Mouse (Mus musculus) kidney, adult 2 months (tissue): ENCODE measurements at regions not wholly inside any gene's neighbourhood (a gene's known extent, or its start where the extent isn't known, plus 50 kb on each side); places are given as distances from the start of the nearest gene placed in this dataset.

Experiments used
- CTCF ChIP-seq: fragments of 200-500 bp; conservative IDR thresholded peaks from 2 replicates; pipeline ENCODE4 v1.5.1; 2011; ENCODE audit warnings: low read depth, mild to moderate bottlenecking, control low read depth, low read length, moderate library complexity, mixed read lengths; ENCODE audit not compliant: insufficient read depth, insufficient read length
- POLR2A ChIP-seq: fragments of 200-500 bp; IDR thresholded peaks from one replicate; pipeline ENCODE4 v1.6.1; 2011; ENCODE audit warnings: low read depth, low read length, control low read depth

GRCm38 (mm10) chr6:143558046-143558884, 391.2 kb downstream of the Etnk1 start:
- no peak for TF ChIP-seq CTCF
- TF ChIP-seq POLR2A, result no peak
